Mouse (Mus musculus) CH12.LX (cell line): ENCODE measurements at regions not wholly inside any gene's neighbourhood (a gene's known extent, or its start where the extent isn't known, plus 50 kb on each side); places are given as distances from the start of the nearest gene placed in this dataset.

Experiments used
- DNase-seq: peaks from one replicate; pipeline ENCODE4 v3.0.0-alpha.2; 2013; ENCODE audit errors: extremely low read depth
- H3K27ac ChIP-seq: 2 replicates; pipeline ENCODE4 v1.5.1; 2012; ENCODE audit warnings: low read depth, mild to moderate bottlenecking, control low read depth, moderate library complexity; ENCODE audit not compliant: insufficient read depth
- H3K27me3 ChIP-seq: replicated peaks from 2 replicates; pipeline ENCODE3; 2012; ENCODE audit warnings: inconsistent platforms
- H3K36me3 ChIP-seq, 2 experiments: replicated peaks in 1 of 2; 2 replicates each; pipeline versions ENCODE3 to v1.6.1; 2012; ENCODE audit warnings: inconsistent platforms in 1 of 2, low read length in 1 of 2, mild to moderate bottlenecking in 1 of 2, mixed read lengths in 1 of 2, moderate library complexity in 1 of 2; ENCODE audit not compliant: control insufficient read depth in 1 of 2, insufficient read depth in 1 of 2
- H3K4me1 ChIP-seq, 2 experiments: 2 replicates each; pipeline ENCODE4 v1.6.1; 2012; ENCODE audit warnings: inconsistent platforms in 1 of 2, moderate library complexity in 1 of 2; ENCODE audit not compliant: insufficient read depth in 2 of 2, control insufficient read depth in 1 of 2
- H3K4me2 ChIP-seq: 2 replicates; pipeline ENCODE4 v1.6.1; 2012; ENCODE audit warnings: low read depth, mild to moderate bottlenecking, control low read depth; ENCODE audit not compliant: poor library complexity, insufficient read depth, severe bottlenecking
- H3K4me3 ChIP-seq, 3 experiments: fragments of 150-350 bp in 1 of 3; sonication (generic) in 1 of 3; replicated peaks in 1 of 3; 2 replicates each; pipeline versions ENCODE3 to v1.5.1; 2011 to 2012; ENCODE audit warnings: low read depth in 2 of 3, low read length in 2 of 3, mild to moderate bottlenecking in 2 of 3, moderate library complexity in 2 of 3, control low read depth in 1 of 3, improper control_type of control experiment in 1 of 3, inconsistent platforms in 1 of 3, mixed read lengths in 1 of 3; ENCODE audit not compliant: poor library complexity in 1 of 3
- H3K79me2 ChIP-seq: replicated peaks from 2 replicates; pipeline ENCODE4 v1.6.1; 2012; ENCODE audit warnings: mild to moderate bottlenecking, moderate library complexity; ENCODE audit not compliant: control insufficient read depth, poor library complexity, insufficient read depth, severe bottlenecking; ENCODE audit errors: extremely low read depth
- H3K9ac ChIP-seq: 2 replicates; pipeline ENCODE4 v1.6.1; 2012; ENCODE audit warnings: low read depth, mild to moderate bottlenecking, control low read depth, moderate library complexity; ENCODE audit not compliant: insufficient read depth
- H3K9me3 ChIP-seq: replicated peaks from 2 replicates; pipeline ENCODE3; 2012; ENCODE audit warnings: low read length, inconsistent platforms, mixed read lengths
- CHD1 ChIP-seq: IDR thresholded peaks from 2 replicates; pipeline ENCODE4 v1.6.1; 2012; ENCODE audit warnings: low read depth, low read length, improper control_type of control experiment, inconsistent platforms
- CHD2 ChIP-seq: IDR thresholded peaks from 2 replicates; pipeline ENCODE4 v1.6.1; 2011; ENCODE audit warnings: low read length, improper control_type of control experiment
- CTCF ChIP-seq, 2 experiments: IDR thresholded peaks in 1 of 2; conservative IDR thresholded peaks in 1 of 2; 2 replicates each; pipeline ENCODE4 v1.5.1; 2011 to 2012; ENCODE audit warnings: low read depth in 2 of 2, low read length in 2 of 2, improper control_type of control experiment in 1 of 2, inconsistent platforms in 1 of 2, mild to moderate bottlenecking in 1 of 2, moderate library complexity in 1 of 2
- ELF1 ChIP-seq: IDR thresholded peaks from 2 replicates; pipeline ENCODE4 v1.6.1; 2014; ENCODE audit warnings: low read depth, mild to moderate bottlenecking, inconsistent platforms, low read length, improper control_type of control experiment
- IRF4 ChIP-seq: IDR thresholded peaks from 2 replicates; pipeline ENCODE4 v1.6.1; 2014; ENCODE audit warnings: low read depth, mild to moderate bottlenecking, inconsistent platforms, low read length, improper control_type of control experiment
- JUN ChIP-seq: IDR thresholded peaks from 2 replicates; pipeline ENCODE4 v1.6.1; 2011; ENCODE audit warnings: low read depth, mild to moderate bottlenecking, low read length, improper control_type of control experiment, moderate library complexity; ENCODE audit not compliant: insufficient read depth
- JUND ChIP-seq: conservative IDR thresholded peaks from 2 replicates; pipeline ENCODE4 v1.6.1; 2011; ENCODE audit warnings: low read depth, low read length, improper control_type of control experiment
- MAFK ChIP-seq: IDR thresholded peaks from 2 replicates; pipeline ENCODE4 v1.6.1; 2011; ENCODE audit warnings: low read length, improper control_type of control experiment; ENCODE audit not compliant: insufficient replicate concordance
- MAX ChIP-seq: IDR thresholded peaks from 2 replicates; pipeline ENCODE4 v1.6.1; 2011; ENCODE audit warnings: low read length, improper control_type of control experiment
- NRF1 ChIP-seq: IDR thresholded peaks from 2 replicates; pipeline ENCODE4 v1.6.1; 2014; ENCODE audit warnings: low read depth, mild to moderate bottlenecking, inconsistent platforms, low read length, improper control_type of control experiment, moderate library complexity
- RCOR1 ChIP-seq: conservative IDR thresholded peaks from 2 replicates; pipeline ENCODE4 v1.6.1; 2012; ENCODE audit warnings: low read depth, mild to moderate bottlenecking, inconsistent platforms, low read length, improper control_type of control experiment
- SMC3 ChIP-seq: IDR thresholded peaks from 2 replicates; pipeline ENCODE4 v1.6.1; 2011; ENCODE audit warnings: low read depth, low read length, improper control_type of control experiment
- USF2 ChIP-seq: conservative IDR thresholded peaks from 2 replicates; pipeline ENCODE4 v1.6.1; 2011; ENCODE audit warnings: low read depth, low read length, improper control_type of control experiment
- ZKSCAN1 ChIP-seq: IDR thresholded peaks from 2 replicates; pipeline ENCODE4 v1.6.1; 2012; ENCODE audit warnings: low read depth, inconsistent platforms, low read length, improper control_type of control experiment, borderline replicate concordance
- ZNF384 ChIP-seq: IDR thresholded peaks from 2 replicates; pipeline ENCODE4 v1.6.1; 2012; ENCODE audit warnings: low read depth, low read length, improper control_type of control experiment, inconsistent platforms
- dilution Hi-C: fragments of 300-500 bp; cut with MboI; formaldehyde crosslinking; loops from 2 replicates; pipeline ENCODE4 v1.14.3; 2020; ENCODE audit warnings: low sequenced_read_pairs; ENCODE audit not compliant: extremely low pct_unique_long_range_greater_than_20kb, extremely low pct_ligation_motif_present
- in situ Hi-C: fragments of 300-500 bp; cut with MboI; formaldehyde crosslinking; loops from 3 replicates; pipeline ENCODE4 v1.14.3; 2019; ENCODE audit warnings: low sequenced_read_pairs, low pct_ligation_motif_present, low pct_unique_long_range_greater_than_20kb, mixed read lengths

DNA sequence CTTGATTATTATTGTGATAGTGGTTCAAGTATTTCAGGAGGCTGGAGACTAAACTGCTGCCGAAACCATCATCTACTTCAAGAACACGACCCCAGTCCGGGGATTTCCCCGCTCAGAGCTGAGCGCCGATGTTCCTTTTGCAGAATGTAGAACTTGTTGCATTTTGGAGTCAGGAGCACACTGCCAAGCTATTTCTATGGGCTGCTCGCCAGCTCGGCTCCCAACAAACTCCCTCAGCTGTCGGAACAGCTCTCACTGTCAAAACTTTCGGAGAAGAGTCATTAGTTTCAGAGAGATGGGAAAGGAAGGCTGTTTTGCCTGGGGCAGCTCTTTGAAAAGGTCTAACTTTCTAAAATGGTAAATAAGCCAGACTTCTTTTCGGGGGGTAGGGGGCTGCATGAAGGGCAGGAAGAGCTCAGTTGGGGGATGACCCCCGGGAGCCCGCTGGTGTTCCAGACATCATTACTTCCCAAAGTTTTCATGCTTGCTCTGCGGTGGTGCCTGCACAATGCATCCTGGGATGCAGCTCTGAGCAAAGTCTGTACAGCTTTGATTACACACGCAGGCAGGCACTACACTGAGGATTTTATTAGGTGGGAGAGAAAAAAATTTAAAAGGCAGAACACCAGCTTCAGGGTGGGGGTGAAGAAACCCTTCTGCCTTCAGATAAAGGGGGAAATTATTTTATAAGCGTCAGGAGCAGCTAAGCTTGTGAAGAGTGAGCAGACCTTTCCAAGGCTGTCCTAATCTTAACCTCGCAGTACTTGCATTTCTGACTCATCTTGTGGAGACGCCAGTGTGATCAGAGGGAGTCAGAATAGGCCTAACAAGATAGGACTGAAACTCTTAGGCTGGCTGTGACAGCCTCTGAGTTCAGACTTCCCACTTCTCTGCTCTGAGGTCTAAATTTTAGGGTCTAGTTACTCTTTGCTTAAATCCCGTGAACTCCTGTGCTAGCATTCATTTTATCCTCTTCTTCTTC, 316.5 kb downstream of the Tmem114 start:
- Histone ChIP-seq H3K9ac (no peak overlapping the region), H3K79me2 (no peaks in the 10 kb centered on the region), H3K27me3 (no peaks in the 10 kb centered on the region), H3K36me3 (no peaks in the 10 kb centered on the region), H3K27ac (no peak overlapping the region), H3K9me3 (peaks cover 68% of the 10 kb centered on the region), H3K4me3 (no peak overlapping the region), H3K4me2 (no peak overlapping the region), H3K4me1 (no peaks in the 10 kb centered on the region)
- dilution Hi-C loops = no loop called here
- DNase-seq = no peak
- TF ChIP-seq IRF4 = no peak
- in situ Hi-C loops = no loop called here

DNA sequence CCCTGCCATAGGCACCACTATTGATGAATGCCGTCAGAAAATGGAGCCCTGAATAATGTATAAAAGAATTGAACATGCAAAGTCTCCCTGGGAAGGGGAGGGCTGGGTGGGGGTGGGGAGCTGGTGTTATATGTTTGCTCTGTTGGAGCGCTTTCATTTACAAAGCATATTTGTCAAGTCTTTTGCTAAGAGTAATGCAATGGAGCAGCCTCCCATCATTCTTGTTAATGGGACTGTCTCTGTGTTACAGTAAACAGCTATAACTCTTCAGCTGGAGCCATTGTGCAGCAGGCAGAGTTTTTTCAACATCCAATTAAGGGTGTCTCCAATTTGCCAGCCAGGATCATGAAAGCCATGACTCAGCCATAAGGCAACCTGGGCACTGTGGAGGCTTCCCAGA, 345.9 kb downstream of the Tmem114 start:
- no peaks in the 10 kb centered on the region for H3K4me1 ChIP-seq
- H3K9ac ChIP-seq = no peak overlapping the region
- H3K36me3 ChIP-seq = no peaks in the 10 kb centered on the region
- no peaks in the 10 kb centered on the region for H3K27me3 ChIP-seq
- H3K9me3 ChIP-seq = peaks cover 75% of the 10 kb centered on the region
- H3K4me3 ChIP-seq = no peak overlapping the region
- dilution Hi-C loops (no loop called here), in situ Hi-C loops (no loop called here)
- no peak overlapping the region for H3K4me2 ChIP-seq
- no peak for DNase-seq
- no peaks in the 10 kb centered on the region for H3K79me2 ChIP-seq
- TF ChIP-seq RCOR1 (no peak), USF2 (no peak), JUN (no peak), MAFK (no peak), ELF1 (no peak)
- TF ChIP-seq, all 38 proteins: peak for 0
- H3K27ac ChIP-seq = no peak overlapping the region

DNA sequence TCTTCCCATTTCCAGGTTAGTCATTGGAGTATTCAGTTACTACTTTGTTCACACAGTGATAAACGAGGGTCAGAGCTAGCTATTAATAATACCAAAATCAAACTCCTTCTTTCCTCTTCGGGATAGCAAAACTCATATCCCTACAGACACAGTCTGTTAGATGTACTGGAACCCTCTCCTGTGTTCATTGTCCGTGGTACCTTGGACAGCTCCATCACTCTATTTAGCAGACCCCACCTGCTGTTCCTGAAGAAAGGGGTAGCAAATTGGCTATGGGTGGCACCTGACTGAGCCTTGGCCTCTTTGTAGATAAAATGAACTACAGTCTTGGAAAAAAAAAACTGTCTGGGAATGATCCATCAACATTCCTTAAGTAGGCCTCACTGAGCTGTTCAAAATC, 346.5 kb downstream of the Tmem114 start:
- H3K4me3 ChIP-seq = no peak overlapping the region
- in situ Hi-C loops = no loop called here
- no peaks in the 10 kb centered on the region for H3K27me3 ChIP-seq
- no peak overlapping the region for H3K27ac ChIP-seq
- TF ChIP-seq ZKSCAN1 = no peak
- TF ChIP-seq CHD1 = no peak
- TF ChIP-seq ZNF384 = no peak
- TF ChIP-seq CTCF (conservative IDR thresholded peaks at IDR 0.05 in 1 of 2, IDR thresholded peaks at IDR 0.05 in 1 of 2; ENCODE audit: low read depth in 2 of 2, low read length in 2 of 2) = no peak
- no peak for TF ChIP-seq SMC3
- no peak for TF ChIP-seq CHD2
- no peak for TF ChIP-seq MAX
- no peak for TF ChIP-seq NRF1
- no peak for TF ChIP-seq JUND
- no peak overlapping the region for H3K9ac ChIP-seq
- peaks cover 75% of the 10 kb centered on the region for H3K9me3 ChIP-seq
- H3K36me3 ChIP-seq = no peaks in the 10 kb centered on the region
- no peaks in the 10 kb centered on the region for H3K4me1 ChIP-seq
- dilution Hi-C loops = no loop called here
- no peaks in the 10 kb centered on the region for H3K79me2 ChIP-seq
- DNase-seq = no peak
- H3K4me2 ChIP-seq = no peak overlapping the region
